Mouse (Mus musculus): ENCODE measurements at regions not wholly inside any gene's neighbourhood (a gene's known extent, or its start where the extent isn't known, plus 50 kb on each side); places are given as distances from the start of the nearest gene placed in this dataset.

- Histone ChIP-seq H3K27ac (no peak overlapping the region), H3K27me3 (no peaks in the 10 kb centered on the region), H3K4me1 (no peaks in the 10 kb centered on the region), H3K4me2 (no peak overlapping the region), H3K4me3 (replicated peaks) (no peak overlapping the region), H3K9ac (no peak overlapping the region), H3K36me3 (replicated peaks) (no peaks in the 10 kb centered on the region), H3K9me3 (no peaks in the 10 kb centered on the region)
- no peak for ATAC-seq (ENCODE audit: low FRiP score)
- 89% methylated on average over 1 of the region's 1 CpGs for WGBS
Observed at GRCm38 (mm10) chr2:137681762-137682161, 565.3 kb upstream of the Jag1 start.

GRCm38 (mm10) chr2:137663171-137663570 lies 546.7 kb upstream of the Jag1 start:
- ATAC-seq (ENCODE audit: low FRiP score), result no peak
- WGBS, result 73% methylated on average over 2 of the region's 2 CpGs
- no peaks in the 10 kb centered on the region for H3K27me3 ChIP-seq
- no peak overlapping the region for H3K4me2 ChIP-seq
- peaks cover 18% of the 10 kb centered on the region for H3K4me1 ChIP-seq
- no peaks in the 10 kb centered on the region for H3K36me3 ChIP-seq (replicated peaks)
- H3K4me3 ChIP-seq (replicated peaks), result no peak overlapping the region
- no peak overlapping the region for H3K9ac ChIP-seq
- no peaks in the 10 kb centered on the region for H3K9me3 ChIP-seq
- H3K27ac ChIP-seq, result no peak overlapping the region

- Histone ChIP-seq H3K27me3 (no peaks in the 10 kb centered on the region), H3K27ac (no peak overlapping the region), H3K9ac (no peak overlapping the region), H3K4me3 (replicated peaks) (no peak overlapping the region), H3K9me3 (no peaks in the 10 kb centered on the region), H3K4me2 (no peak overlapping the region), H3K4me1 (peaks cover 18% of the 10 kb centered on the region), H3K36me3 (replicated peaks) (no peaks in the 10 kb centered on the region)
- WGBS, result 84% methylated on average over 2 of the region's 2 CpGs
- no peak for ATAC-seq (ENCODE audit: low FRiP score)
Observed at GRCm38 (mm10) chr2:137662216-137662615, 545.8 kb upstream of the Jag1 start.

GRCm38 (mm10) chr2:137660449-137660848 lies 544.0 kb upstream of the Jag1 start:
- Histone ChIP-seq H3K36me3 (replicated peaks) (no peaks in the 10 kb centered on the region), H3K27me3 (no peaks in the 10 kb centered on the region), H3K9me3 (no peaks in the 10 kb centered on the region), H3K4me1 (peaks cover 18% of the 10 kb centered on the region), H3K9ac (no peak overlapping the region), H3K4me3 (replicated peaks) (no peak overlapping the region), H3K4me2 (no peak overlapping the region), H3K27ac (no peak overlapping the region)
- WGBS, result 67% methylated on average over 1 of the region's 1 CpGs
- no peak for ATAC-seq (ENCODE audit: low FRiP score)

GRCm38 (mm10) chr2:137654296-137654695 lies 537.9 kb upstream of the Jag1 start:
- ATAC-seq (ENCODE audit: low FRiP score), result no peak
- Histone ChIP-seq H3K4me3 (replicated peaks) (no peak overlapping the region), H3K36me3 (replicated peaks) (no peaks in the 10 kb centered on the region), H3K9me3 (no peaks in the 10 kb centered on the region), H3K4me1 (peaks cover 5% of the 10 kb centered on the region), H3K4me2 (no peak overlapping the region), H3K27me3 (no peaks in the 10 kb centered on the region), H3K27ac (no peak overlapping the region), H3K9ac (no peak overlapping the region)
- 90% methylated on average over 3 of the region's 3 CpGs for WGBS

- WGBS, result 86% methylated on average over 2 of the region's 2 CpGs
- Histone ChIP-seq H3K27me3 (no peaks in the 10 kb centered on the region), H3K27ac (no peak overlapping the region), H3K36me3 (replicated peaks) (no peaks in the 10 kb centered on the region), H3K9ac (no peak overlapping the region), H3K9me3 (no peaks in the 10 kb centered on the region), H3K4me1 (no peaks in the 10 kb centered on the region), H3K4me2 (no peak overlapping the region), H3K4me3 (replicated peaks) (no peak overlapping the region)
- no peak for ATAC-seq (ENCODE audit: low FRiP score)
Observed at GRCm38 (mm10) chr2:137644160-137644559, 527.7 kb upstream of the Jag1 start.

- Histone ChIP-seq H3K36me3 (replicated peaks) (no peaks in the 10 kb centered on the region), H3K27me3 (no peaks in the 10 kb centered on the region), H3K9me3 (no peaks in the 10 kb centered on the region), H3K9ac (no peak overlapping the region), H3K27ac (no peak overlapping the region), H3K4me3 (replicated peaks) (no peak overlapping the region), H3K4me1 (no peaks in the 10 kb centered on the region), H3K4me2 (no peak overlapping the region)
- 87% methylated on average over 10 of the region's 10 CpGs for WGBS
- ATAC-seq (ENCODE audit: low FRiP score), result no peak
Observed at GRCm38 (mm10) chr2:137643269-137644055, 527.0 kb upstream of the Jag1 start.

GRCm38 (mm10) chr2:137635019-137635621 lies 518.7 kb upstream of the Jag1 start:
- no peaks in the 10 kb centered on the region for H3K9me3 ChIP-seq
- H3K9ac ChIP-seq, result no peak overlapping the region
- no peaks in the 10 kb centered on the region for H3K36me3 ChIP-seq (replicated peaks)
- H3K4me1 ChIP-seq, result no peaks in the 10 kb centered on the region
- no peak overlapping the region for H3K27ac ChIP-seq
- no peaks in the 10 kb centered on the region for H3K27me3 ChIP-seq
- 79% methylated on average over 4 of the region's 4 CpGs for WGBS
- ATAC-seq (ENCODE audit: low FRiP score), result no peak
- H3K4me3 ChIP-seq (replicated peaks), result no peak overlapping the region
- H3K4me2 ChIP-seq, result no peak overlapping the region

- Histone ChIP-seq H3K36me3 (replicated peaks) (no peaks in the 10 kb centered on the region), H3K4me3 (replicated peaks) (no peak overlapping the region), H3K27ac (no peak overlapping the region), H3K9ac (no peak overlapping the region), H3K9me3 (no peaks in the 10 kb centered on the region), H3K27me3 (no peaks in the 10 kb centered on the region), H3K4me2 (no peak overlapping the region), H3K4me1 (no peaks in the 10 kb centered on the region)
- 82% methylated on average over 3 of the region's 3 CpGs for WGBS
- no peak for ATAC-seq (ENCODE audit: low FRiP score)
Observed at GRCm38 (mm10) chr2:137616637-137617036, 500.2 kb upstream of the Jag1 start.

GRCm38 (mm10) chr2:137613791-137614190 lies 497.3 kb upstream of the Jag1 start:
- ATAC-seq (ENCODE audit: low FRiP score), result no peak
- Histone ChIP-seq H3K4me2 (no peak overlapping the region), H3K9me3 (no peaks in the 10 kb centered on the region), H3K36me3 (replicated peaks) (no peaks in the 10 kb centered on the region), H3K27me3 (no peaks in the 10 kb centered on the region), H3K4me1 (no peaks in the 10 kb centered on the region), H3K4me3 (replicated peaks) (no peak overlapping the region), H3K9ac (no peak overlapping the region), H3K27ac (no peak overlapping the region)
- 92% methylated on average over 2 of the region's 2 CpGs for WGBS

GRCm38 (mm10) chr2:137608506-137608905 lies 492.1 kb upstream of the Jag1 start:
- no peaks in the 10 kb centered on the region for H3K9me3 ChIP-seq
- H3K27me3 ChIP-seq, result no peaks in the 10 kb centered on the region
- H3K4me1 ChIP-seq, result no peaks in the 10 kb centered on the region
- H3K27ac ChIP-seq, result no peak overlapping the region
- H3K4me3 ChIP-seq (replicated peaks), result no peak overlapping the region
- H3K4me2 ChIP-seq, result no peak overlapping the region
- ATAC-seq (ENCODE audit: low FRiP score), result no peak
- no peaks in the 10 kb centered on the region for H3K36me3 ChIP-seq (replicated peaks)
- H3K9ac ChIP-seq, result no peak overlapping the region
- 82% methylated on average over 6 of the region's 6 CpGs for WGBS

GRCm38 (mm10) chr2:137598136-137598535 lies 481.7 kb upstream of the Jag1 start:
- Histone ChIP-seq H3K27me3 (no peaks in the 10 kb centered on the region), H3K36me3 (replicated peaks) (no peaks in the 10 kb centered on the region), H3K4me2 (no peak overlapping the region), H3K4me1 (no peaks in the 10 kb centered on the region), H3K27ac (no peak overlapping the region), H3K4me3 (replicated peaks) (no peak overlapping the region), H3K9me3 (no peaks in the 10 kb centered on the region), H3K9ac (no peak overlapping the region)
- no peak for ATAC-seq (ENCODE audit: low FRiP score)
- 90% methylated on average over 7 of the region's 7 CpGs for WGBS

GRCm38 (mm10) chr2:137594509-137594908 lies 478.1 kb upstream of the Jag1 start:
- Histone ChIP-seq H3K27me3 (no peaks in the 10 kb centered on the region), H3K36me3 (replicated peaks) (no peaks in the 10 kb centered on the region), H3K4me2 (no peak overlapping the region), H3K4me3 (replicated peaks) (no peak overlapping the region), H3K4me1 (no peaks in the 10 kb centered on the region), H3K9ac (no peak overlapping the region), H3K9me3 (no peaks in the 10 kb centered on the region), H3K27ac (no peak overlapping the region)
- ATAC-seq (ENCODE audit: low FRiP score), result no peak
- 89% methylated on average over 4 of the region's 4 CpGs for WGBS

Data from forebrain, embryonic 12.5 days (tissue).